Mouse (Mus musculus) embryo, embryonic 11.5 days (tissue): ENCODE results near the gene Tdgf1.

ENCODE experiments used
- DNase-seq: peaks from one replicate; pipeline ENCODE4 v3.0.0-alpha.2; 2012; ENCODE audit warnings: low read depth, low spot score

Gene Tdgf1

GRCm38 (mm10) chr9:110914631-110915236 is 31.2 kb downstream of the Tdgf1 start:
- DNase-seq, result no peak

- no peak for DNase-seq
These were observed 36.5 kb downstream of the Tdgf1 start for GRCm38 (mm10) chr9:110909371-110909967.

GRCm38 (mm10) chr9:110908631-110909016 is 37.3 kb downstream of the Tdgf1 start:
- DNase-seq, result no peak

- no peak for DNase-seq
These were observed 37.9 kb downstream of the Tdgf1 start for GRCm38 (mm10) chr9:110907838-110908630.

GRCm38 (mm10) chr9:110907201-110907837 is 38.6 kb downstream of the Tdgf1 start:
- DNase-seq, result no peak

GRCm38 (mm10) chr9:110902271-110902670 is 43.7 kb downstream of the Tdgf1 start:
- DNase-seq, result no peak

- DNase-seq, result no peak
These were observed 44.8 kb downstream of the Tdgf1 start for GRCm38 (mm10) chr9:110901204-110901603.

GRCm38 (mm10) chr9:110899451-110900008 is 46.4 kb downstream of the Tdgf1 start:
- DNase-seq, result no peak

GRCm38 (mm10) chr9:110896595-110896994 is 49.4 kb downstream of the Tdgf1 start:
- DNase-seq, result no peak

GRCm38 (mm10) chr9:110895994-110896393 is 50.0 kb downstream of the Tdgf1 start:
- DNase-seq, result no peak

- no peak for DNase-seq
These were observed 50.5 kb downstream of the Tdgf1 start for GRCm38 (mm10) chr9:110895507-110895906.

GRCm38 (mm10) chr9:110893429-110893828 is 52.5 kb downstream of the Tdgf1 start:
- DNase-seq, result no peak

- no peak for DNase-seq
These were observed 53.4 kb downstream of the Tdgf1 start for GRCm38 (mm10) chr9:110892552-110892951.

- no peak for DNase-seq
These were observed 54.7 kb downstream of the Tdgf1 start for GRCm38 (mm10) chr9:110891077-110891828.

GRCm38 (mm10) chr9:110890026-110890783 is 55.8 kb downstream of the Tdgf1 start:
- DNase-seq, result no peak
